Mouse (Mus musculus): ENCODE results near the gene Ehmt2. TPM values are rescaled to one million over a fixed set of nuclear protein-coding genes. Genes with fewer than 3 reads are reported as not detected.
"Not testable (repeated sequence)": the region's sequence is repeated elsewhere in the genome, so short reads cannot be mapped to it uniquely, and the experiment has no call there.

Gene Ehmt2
- polyA plus RNA-seq, 1 experiment from 2014 or later = 69.9 TPM

DNA sequence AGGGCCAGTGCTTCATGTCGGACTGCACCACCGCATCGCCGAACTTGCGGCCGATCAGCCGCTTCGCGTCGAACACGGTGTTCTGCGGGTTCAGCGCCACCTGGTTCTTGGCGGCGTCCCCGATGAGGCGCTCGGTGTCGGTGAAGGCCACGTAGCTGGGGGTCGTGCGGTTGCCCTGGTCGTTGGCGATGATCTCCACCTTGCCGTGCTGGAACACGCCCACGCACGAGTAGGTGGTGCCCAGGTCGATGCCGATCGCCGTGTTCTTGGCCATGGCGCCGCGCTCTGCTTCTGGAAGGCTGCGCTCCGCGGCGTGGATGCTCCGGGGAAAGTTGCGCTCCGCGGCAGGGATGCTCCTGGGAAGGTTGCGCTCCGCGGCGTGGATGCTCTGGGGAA is 60.5 kb downstream of the Ehmt2 start:
- H3K9ac ChIP-seq = not testable (repeated sequence)
- peak; percentile 8; the same call in 1 of the 2 replicates for ATAC-seq (ENCODE audit: borderline replicate concordance, extremely low read depth, low FRiP score, low TSS enrichment)

DNA sequence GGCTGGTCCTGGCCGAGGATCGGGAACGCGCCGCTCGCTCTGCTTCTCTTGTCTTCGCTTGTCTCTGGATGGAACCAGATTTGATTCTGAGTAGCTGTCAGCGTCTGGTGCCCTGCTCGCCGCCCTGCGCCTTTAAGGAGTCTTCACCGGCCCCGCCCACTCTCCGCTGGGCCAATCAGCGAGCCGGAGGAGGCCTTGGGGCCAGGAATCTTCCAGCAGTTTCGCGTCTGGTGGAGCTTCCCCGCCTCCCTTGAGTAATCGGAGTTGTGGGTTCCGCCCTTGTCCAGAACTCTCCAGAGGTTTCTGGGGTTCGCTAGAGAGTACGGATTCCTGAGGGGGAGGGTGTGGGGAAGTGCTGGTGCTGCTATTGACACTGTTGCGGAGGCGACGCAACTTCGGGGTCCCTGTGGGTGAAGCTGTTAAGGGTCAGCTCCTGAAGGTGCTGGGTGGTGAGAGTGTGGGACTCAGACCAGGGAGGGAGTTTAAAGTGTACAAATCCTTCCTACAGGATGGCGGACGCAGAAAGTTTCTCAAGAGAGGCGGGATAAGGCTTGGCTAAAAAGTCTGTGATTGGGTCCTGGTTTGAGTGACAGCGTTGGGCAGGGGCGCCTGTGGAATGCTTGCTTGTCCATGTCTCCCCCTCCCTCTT is 61.0 kb downstream of the Ehmt2 start, which contains the start of gene Hspa1b:
Gene Hspa1b (minus strand): TSS at position 109 of the 649 bp plus-strand sequence.
- peak within 1 kb of the TSS; percentile 74 for H3K4me2 ChIP-seq
- peaks cover 11% of the 10 kb centered on the region for H3K4me1 ChIP-seq
- 1% methylated on average over 29 of the region's 32 CpGs for WGBS
- H3K27ac ChIP-seq = peak within 1 kb of the TSS; percentile 99
- H3K4me3 ChIP-seq = peak within 1 kb of the TSS; percentile 58
- H3K9ac ChIP-seq = peak within 1 kb of the TSS; percentile 71
- not testable (repeated sequence) for H3K27me3 ChIP-seq, H3K36me3 ChIP-seq, H3K9me3 ChIP-seq
- peak; percentile 96 for ATAC-seq (ENCODE audit: borderline replicate concordance, extremely low read depth, low FRiP score, low TSS enrichment)

More for the DNA sequence above, 60.5 kb downstream of the Ehmt2 start:
- under 1% methylated on average over 25 of the region's 47 CpGs for WGBS
- not testable (repeated sequence) for H3K27ac ChIP-seq, H3K36me3 ChIP-seq, H3K9me3 ChIP-seq, H3K27me3 ChIP-seq
- Histone ChIP-seq H3K4me2 (peak overlapping the region; percentile 74), H3K4me3 (peak overlapping the region; percentile 58), H3K4me1 (peaks cover 11% of the 10 kb centered on the region)

- H3K9ac ChIP-seq = peak overlapping the region; percentile 71
- H3K36me3 ChIP-seq = no peaks in the 10 kb centered on the region
- peak overlapping the region; percentile 58 for H3K4me3 ChIP-seq
- 11% methylated on average over 12 of the region's 12 CpGs for WGBS
- peaks cover 11% of the 10 kb centered on the region for H3K4me1 ChIP-seq
- H3K9me3 ChIP-seq = no peaks in the 10 kb centered on the region
- peak overlapping the region; percentile 74 for H3K4me2 ChIP-seq
- H3K27ac ChIP-seq = peak overlapping the region; percentile 99
- H3K27me3 ChIP-seq = peaks cover 10% of the 10 kb centered on the region
- ATAC-seq (ENCODE audit: borderline replicate concordance, extremely low read depth, low FRiP score, low TSS enrichment) = peak; percentile 23; the same call in 1 of the 2 replicates
Measured at GRCm38 (mm10) chr17:34959881-34960515, 61.7 kb downstream of the Ehmt2 start.

DNA sequence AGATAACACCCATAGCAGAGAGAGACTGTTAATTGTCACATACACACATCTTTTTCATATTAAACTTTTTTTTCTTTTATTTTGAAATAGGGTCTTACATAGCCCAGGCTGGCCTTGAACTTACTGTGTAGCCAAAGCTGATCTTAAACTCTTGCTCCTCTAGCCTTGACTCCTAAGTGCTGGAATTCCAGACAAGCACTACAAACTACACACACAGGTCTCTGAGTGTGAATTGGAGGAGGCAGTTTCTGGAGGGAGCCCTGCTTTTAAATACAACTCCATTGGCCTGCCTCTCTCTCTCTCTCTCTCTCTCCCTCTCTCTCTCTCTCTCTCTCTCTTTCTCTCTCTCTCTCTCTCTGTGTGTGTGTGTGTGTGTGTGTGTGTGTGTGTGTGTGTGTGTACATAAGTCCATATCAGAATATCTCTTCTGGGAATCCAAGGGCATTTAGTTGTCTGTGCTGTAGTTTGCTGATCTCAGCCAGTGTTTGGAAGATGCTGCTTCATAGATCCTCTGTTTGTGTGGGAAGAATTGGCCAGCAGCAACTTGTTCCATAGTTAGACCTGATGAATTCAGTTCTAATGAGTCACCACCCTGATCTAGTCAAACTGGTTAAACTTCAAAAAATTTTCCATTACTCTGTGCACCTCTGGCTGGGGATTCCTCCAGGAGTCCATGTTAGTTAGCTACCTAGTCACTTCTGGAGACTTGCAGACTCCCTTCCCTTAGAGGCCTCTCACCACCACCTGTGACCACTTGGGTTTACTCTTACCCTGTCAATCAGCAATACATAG is 62.6 kb downstream of the Ehmt2 start:
- no peak overlapping the region for H3K4me2 ChIP-seq
- ATAC-seq (ENCODE audit: borderline replicate concordance, extremely low read depth, low FRiP score, low TSS enrichment) = no peak
- no peaks in the 10 kb centered on the region for H3K36me3 ChIP-seq
- peaks cover 6% of the 10 kb centered on the region for H3K27me3 ChIP-seq
- H3K9me3 ChIP-seq = no peaks in the 10 kb centered on the region
- no peak overlapping the region for H3K9ac ChIP-seq
- H3K27ac ChIP-seq = no peak overlapping the region
- H3K4me1 ChIP-seq = peaks cover 11% of the 10 kb centered on the region
- H3K4me3 ChIP-seq = no peak overlapping the region

- Histone ChIP-seq H3K9ac (no peak overlapping the region), H3K36me3 (no peaks in the 10 kb centered on the region), H3K4me3 (no peak overlapping the region), H3K4me2 (no peak overlapping the region), H3K4me1 (peaks cover 11% of the 10 kb centered on the region), H3K27me3 (no peaks in the 10 kb centered on the region; the same call in 1 of the 2 replicates), H3K27ac (no peak overlapping the region), H3K9me3 (no peaks in the 10 kb centered on the region)
- 23% methylated on average over 3 of the region's 3 CpGs for WGBS
- no peak for ATAC-seq (ENCODE audit: borderline replicate concordance, extremely low read depth, low FRiP score, low TSS enrichment)
Measured at GRCm38 (mm10) chr17:34962125-34962524, 63.9 kb downstream of the Ehmt2 start.

GRCm38 (mm10) chr17:34962841-34963240 is 64.6 kb downstream of the Ehmt2 start:
- WGBS = 61% methylated on average over 1 of the region's 1 CpGs
- Histone ChIP-seq H3K9ac (no peak overlapping the region), H3K36me3 (no peaks in the 10 kb centered on the region), H3K4me1 (peaks cover 11% of the 10 kb centered on the region), H3K4me2 (no peak overlapping the region), H3K4me3 (no peak overlapping the region), H3K27me3 (peaks cover 4% of the 10 kb centered on the region), H3K9me3 (no peaks in the 10 kb centered on the region), H3K27ac (no peak overlapping the region)
- no peak for ATAC-seq (ENCODE audit: borderline replicate concordance, extremely low read depth, low FRiP score, low TSS enrichment)

Small RNA genes lying within 50 kb of the gene (microRNA-seq; reads per million reads assigned to microRNA genes)
- gene Mir6972 = not detected

Other genes starting within 250 kb of the Ehmt2 start
- 0.59 and 0.77 TPM in 2 replicates for gene Tnxb, start 227.9 kb upstream of the Ehmt2 start, polyA plus RNA-seq (2015; fragmentation: Nextera tagmentation; extraction: Ambion mirVana)
- 0.11 and 0.42 TPM in 2 replicates for gene C4b, start 154.6 kb upstream of the Ehmt2 start, polyA plus RNA-seq (2015; fragmentation: Nextera tagmentation; extraction: Ambion mirVana)
- gene Cyp21a1, start 93.9 kb upstream of the Ehmt2 start, polyA plus RNA-seq (2015; fragmentation: Nextera tagmentation; extraction: Ambion mirVana) = not detected in 2 replicates
- gene Stk19, start 61.5 kb upstream of the Ehmt2 start, polyA plus RNA-seq (2015; fragmentation: Nextera tagmentation; extraction: Ambion mirVana) = 32.7 and 33.7 TPM in 2 replicates
- gene Dxo, start 61.5 kb upstream of the Ehmt2 start, polyA plus RNA-seq (2015; fragmentation: Nextera tagmentation; extraction: Ambion mirVana) = 63.0 and 63.3 TPM in 2 replicates
- gene Skiv2l, start 48.3 kb upstream of the Ehmt2 start, polyA plus RNA-seq (2015; fragmentation: Nextera tagmentation; extraction: Ambion mirVana) = 50.8 and 54.0 TPM in 2 replicates
- 92.6 and 95.7 TPM in 2 replicates for gene Nelfe, start 48.1 kb upstream of the Ehmt2 start, polyA plus RNA-seq (2015; fragmentation: Nextera tagmentation; extraction: Ambion mirVana)
- gene Cfb, start 36.0 kb upstream of the Ehmt2 start, polyA plus RNA-seq (2015; fragmentation: Nextera tagmentation; extraction: Ambion mirVana) = 2.8 and 3.1 TPM in 2 replicates
- 2.6 and 2.7 TPM in 2 replicates for gene Zbtb12, start 19.0 kb upstream of the Ehmt2 start, polyA plus RNA-seq (2015; fragmentation: Nextera tagmentation; extraction: Ambion mirVana)
- not detected in 2 replicates for gene Gm20547, start 16.4 kb upstream of the Ehmt2 start, polyA plus RNA-seq (2015; fragmentation: Nextera tagmentation; extraction: Ambion mirVana)
- gene C2, start 204 bp upstream of the Ehmt2 start, polyA plus RNA-seq (2015; fragmentation: Nextera tagmentation; extraction: Ambion mirVana) = 2.6 and 2.9 TPM in 2 replicates
- 0.94 and 1.5 TPM in 2 replicates for gene Slc44a4, start 16.0 kb downstream of the Ehmt2 start, polyA plus RNA-seq (2015; fragmentation: Nextera tagmentation; extraction: Ambion mirVana)
- 17.3 and 17.9 TPM in 2 replicates for gene Neu1, start 32.8 kb downstream of the Ehmt2 start, polyA plus RNA-seq (2015; fragmentation: Nextera tagmentation; extraction: Ambion mirVana)
- gene Hspa1b, start 60.8 kb downstream of the Ehmt2 start, polyA plus RNA-seq (2015; fragmentation: Nextera tagmentation; extraction: Ambion mirVana) = 0.15 and 0.26 TPM in 2 replicates
- gene Gm20481, start 71.4 kb downstream of the Ehmt2 start, polyA plus RNA-seq (2015; fragmentation: Nextera tagmentation; extraction: Ambion mirVana) = not detected in 2 replicates
- 3.4 and 3.8 TPM in 2 replicates for gene Hspa1a, start 73.7 kb downstream of the Ehmt2 start, polyA plus RNA-seq (2015; fragmentation: Nextera tagmentation; extraction: Ambion mirVana)
- gene Hspa1l, start 74.2 kb downstream of the Ehmt2 start, polyA plus RNA-seq (2015; fragmentation: Nextera tagmentation; extraction: Ambion mirVana) = 0.45 and 0.79 TPM in 2 replicates
- gene Lsm2, start 83.4 kb downstream of the Ehmt2 start, polyA plus RNA-seq (2015; fragmentation: Nextera tagmentation; extraction: Ambion mirVana) = 210 and 216 TPM in 2 replicates
- gene Vars, start 102.5 kb downstream of the Ehmt2 start, polyA plus RNA-seq (2015; fragmentation: Nextera tagmentation; extraction: Ambion mirVana) = 128 and 129 TPM in 2 replicates
- 0.14 and 0.25 TPM in 2 replicates for gene Vwa7, start 118.1 kb downstream of the Ehmt2 start, polyA plus RNA-seq (2015; fragmentation: Nextera tagmentation; extraction: Ambion mirVana)
- gene Sapcd1, start 129.5 kb downstream of the Ehmt2 start, polyA plus RNA-seq (2015; fragmentation: Nextera tagmentation; extraction: Ambion mirVana) = 7.2 and 7.7 TPM in 2 replicates
- gene Msh5, start 148.3 kb downstream of the Ehmt2 start, polyA plus RNA-seq (2015; fragmentation: Nextera tagmentation; extraction: Ambion mirVana) = 4.4 TPM in 2 replicates
- 283 and 300 TPM in 2 replicates for gene Clic1, start 151.5 kb downstream of the Ehmt2 start, polyA plus RNA-seq (2015; fragmentation: Nextera tagmentation; extraction: Ambion mirVana)
- 330 and 333 TPM in 2 replicates for gene Ddah2, start 160.6 kb downstream of the Ehmt2 start, polyA plus RNA-seq (2015; fragmentation: Nextera tagmentation; extraction: Ambion mirVana)
- gene Ly6g6c, start 166.9 kb downstream of the Ehmt2 start, polyA plus RNA-seq (2015; fragmentation: Nextera tagmentation; extraction: Ambion mirVana) = 0.36 and 0.39 TPM in 2 replicates
- gene Mpig6b, start 167.7 kb downstream of the Ehmt2 start, polyA plus RNA-seq (2015; fragmentation: Nextera tagmentation; extraction: Ambion mirVana) = 0.67 and 0.93 TPM in 2 replicates
- 0.96 and 1.2 TPM in 2 replicates for gene Ly6g6e, start 178.4 kb downstream of the Ehmt2 start, polyA plus RNA-seq (2015; fragmentation: Nextera tagmentation; extraction: Ambion mirVana)
- gene Ly6g6d, start 179.6 kb downstream of the Ehmt2 start, polyA plus RNA-seq (2015; fragmentation: Nextera tagmentation; extraction: Ambion mirVana) = 5.2 and 6.7 TPM in 2 replicates
- gene Ly6g6f, start 187.1 kb downstream of the Ehmt2 start, polyA plus RNA-seq (2015; fragmentation: Nextera tagmentation; extraction: Ambion mirVana) = 0.23 and 0.51 TPM in 2 replicates
- gene Abhd16a, start 190.8 kb downstream of the Ehmt2 start, polyA plus RNA-seq (2015; fragmentation: Nextera tagmentation; extraction: Ambion mirVana) = 94.8 and 95.6 TPM in 2 replicates
- gene Ly6g5c, start 209.8 kb downstream of the Ehmt2 start, polyA plus RNA-seq (2015; fragmentation: Nextera tagmentation; extraction: Ambion mirVana) = not detected in 2 replicates
- gene Ly6g5b, start 217.0 kb downstream of the Ehmt2 start, polyA plus RNA-seq (2015; fragmentation: Nextera tagmentation; extraction: Ambion mirVana) = 0.79 and 0.95 TPM in 2 replicates
- gene Gpank1, start 223.0 kb downstream of the Ehmt2 start, polyA plus RNA-seq (2015; fragmentation: Nextera tagmentation; extraction: Ambion mirVana) = 17.7 and 18.0 TPM in 2 replicates
- gene Csnk2b, start 223.6 kb downstream of the Ehmt2 start, polyA plus RNA-seq (2015; fragmentation: Nextera tagmentation; extraction: Ambion mirVana) = 265 TPM in 2 replicates
- gene D17H6S53E, start 227.9 kb downstream of the Ehmt2 start, polyA plus RNA-seq (2015; fragmentation: Nextera tagmentation; extraction: Ambion mirVana) = 9.6 and 9.7 TPM in 2 replicates
- gene Apom, start 233.6 kb downstream of the Ehmt2 start, polyA plus RNA-seq (2015; fragmentation: Nextera tagmentation; extraction: Ambion mirVana) = 1.0 and 3.9 TPM in 2 replicates
- 48.6 and 51.2 TPM in 2 replicates for gene Bag6, start 236.7 kb downstream of the Ehmt2 start, polyA plus RNA-seq (2015; fragmentation: Nextera tagmentation; extraction: Ambion mirVana)

Data from lung, embryonic 15.5 days (tissue).